10 mouse cellular contexts compared by ENCODE assay signal in genomic region chr12:111901105-111901875, GRCm38 (mm10). TPM values are rescaled to one million over a fixed set of nuclear protein-coding genes. Genes with fewer than 3 reads are reported as not detected.
DNase-seq lines count a peak whose midpoint lies in the region; ATAC-seq and TF ChIP-seq lines count a peak whose summit lies in the region.
"Had no signal": no experiment of that assay in that cellular context is flagged by ENCODE, and none has a peak within 500 bp of the region (broad histone marks: within the 10 kb centered on the region; RNA-seq: fewer than 3 reads in every experiment).

No protein-coding gene starts in this region.

- no peak for TF ChIP-seq EP300 in heart, postnatal 0 days (IDR thresholded peaks at IDR 0.05; ENCODE audit: low read depth)

- H3K9me3 ChIP-seq in heart, postnatal 0 days (replicated peaks; ENCODE audit: control insufficient read depth, low read length) = no peaks in the 10 kb centered on the region
- H3K9me3 ChIP-seq in midbrain, embryonic 16.5 days (replicated peaks; ENCODE audit: control insufficient read depth, low read length, poor library complexity, severe bottlenecking) = no peaks in the 10 kb centered on the region
- no peaks in the 10 kb centered on the region for H3K9me3 ChIP-seq in midbrain, embryonic 15.5 days
- H3K9me3 ChIP-seq: midbrain, embryonic 12.5 days had no signal

- no peak overlapping the region for H3K4me2 ChIP-seq in heart, postnatal 0 days (ENCODE audit: low read depth, low read length)
- H3K4me2 ChIP-seq in midbrain, embryonic 16.5 days (ENCODE audit: low read length) = no peak overlapping the region
- H3K4me2 ChIP-seq in midbrain, embryonic 15.5 days = no peak overlapping the region
- H3K4me2 ChIP-seq: midbrain, embryonic 12.5 days had no signal

- H3K4me3 ChIP-seq in heart, postnatal 0 days (ENCODE audit: low read depth, low read length) = no peak overlapping the region
- H3K4me3 ChIP-seq in midbrain, embryonic 16.5 days (ENCODE audit: low read depth, low read length) = no peak overlapping the region
- H3K4me3 ChIP-seq in midbrain, embryonic 15.5 days = no peak overlapping the region
- H3K4me3 ChIP-seq: midbrain, embryonic 12.5 days had no signal

- 45% methylated on average over 12 of the region's 12 CpGs for WGBS in heart, postnatal 0 days
- WGBS in midbrain, embryonic 16.5 days = 49% methylated on average over 12 of the region's 12 CpGs
- WGBS in midbrain, embryonic 15.5 days = 54% methylated on average over 12 of the region's 12 CpGs

- H3K9ac ChIP-seq in heart, postnatal 0 days (replicated peaks; ENCODE audit: low read depth, low read length) = 0 out of 2 replicates have a peak overlapping the region, but pooled peaks have one; percentile 29
- H3K9ac ChIP-seq in midbrain, embryonic 16.5 days (ENCODE audit: low read depth, low read length) = no peak overlapping the region
- no peak overlapping the region for H3K9ac ChIP-seq in midbrain, embryonic 15.5 days
- H3K9ac ChIP-seq: midbrain, embryonic 12.5 days had no signal

- peaks cover 35% of the 10 kb centered on the region for H3K4me1 ChIP-seq in heart, postnatal 0 days (ENCODE audit: control insufficient read depth, insufficient read depth)
- peaks cover 12% of the 10 kb centered on the region for H3K4me1 ChIP-seq in midbrain, embryonic 16.5 days (ENCODE audit: control insufficient read depth, insufficient read depth, low read length)
- H3K4me1 ChIP-seq in midbrain, embryonic 15.5 days = peaks cover 13% of the 10 kb centered on the region
- H3K4me1 ChIP-seq: midbrain, embryonic 12.5 days had no signal

- no peaks in the 10 kb centered on the region for H3K27me3 ChIP-seq in heart, postnatal 0 days (ENCODE audit: control insufficient read depth, insufficient read depth, low read length)
- no peaks in the 10 kb centered on the region for H3K27me3 ChIP-seq in midbrain, embryonic 16.5 days (ENCODE audit: control insufficient read depth, insufficient read depth, low read depth, low read length)
- H3K27me3 ChIP-seq in midbrain, embryonic 15.5 days (replicated peaks) = no peaks in the 10 kb centered on the region

- H3K36me3 ChIP-seq in heart, postnatal 0 days (replicated peaks; ENCODE audit: control insufficient read depth, insufficient read depth, low read length) = no peaks in the 10 kb centered on the region
- no peaks in the 10 kb centered on the region for H3K36me3 ChIP-seq in midbrain, embryonic 16.5 days (ENCODE audit: control insufficient read depth, insufficient read depth, low read length)
- no peaks in the 10 kb centered on the region for H3K36me3 ChIP-seq in midbrain, embryonic 15.5 days (replicated peaks)
- H3K36me3 ChIP-seq: midbrain, embryonic 12.5 days had no signal

- no peak for DNase-seq in heart, postnatal 0 days (ENCODE audit: low spot score)
- no peak for DNase-seq in heart, postnatal 10 days
- no peak for DNase-seq in kidney, adult 11 months
- DNase-seq: embryo, embryonic 11 days had no signal

- no peak for TF ChIP-seq CTCF in heart, postnatal 0 days (IDR thresholded peaks at IDR 0.05; ENCODE audit: low read depth)

- intact Hi-C loops in heart, postnatal 10 days (cut with DNase I) = no loop called here

- ATAC-seq in heart, postnatal 0 days (ENCODE audit: insufficient read depth, low read depth) = no peak
- no peak for ATAC-seq in midbrain, embryonic 16.5 days
- ATAC-seq in midbrain, embryonic 15.5 days (replicated peaks) = no peak
- peak; percentile 45 for ATAC-seq in common myeloid progenitor, adult 5-6 weeks (replicated peaks; ENCODE audit: low read depth, poor library complexity, severe bottlenecking)
- ATAC-seq in neutrophil, adult 5-6 weeks (ENCODE audit: extremely low read depth, insufficient number of reproducible peaks, low FRiP score, poor library complexity, severe bottlenecking) = peak; percentile 24
- no peak for ATAC-seq in cerebellum, adult (ENCODE audit: insufficient number of reproducible peaks, low FRiP score, low TSS enrichment)

- H3K27ac ChIP-seq in heart, postnatal 0 days (ENCODE audit: low read depth) = peak overlapping the region; percentile 56
- 0 out of 2 replicates have a peak overlapping the region, but pooled peaks have one; percentile 22 for H3K27ac ChIP-seq in midbrain, embryonic 16.5 days (ENCODE audit: low read length)
- H3K27ac ChIP-seq in midbrain, embryonic 15.5 days = no peak overlapping the region
- H3K27ac ChIP-seq: midbrain, embryonic 12.5 days had no signal

RNA-seq across cellular contexts. Expression of gene Ppp1r13b, which starts 6.6 kb away (rescaled TPM):
- total RNA-seq in heart, postnatal 0 days (2014; rRNA removed; ENCODE audit: low replicate concordance) = 18.2 TPM in 2 replicates
- polyA plus RNA-seq in heart, postnatal 0 days (2015; fragmentation: Nextera tagmentation; extraction: Ambion mirVana) = 9.9 and 11.2 TPM in 2 replicates
- 10 to 100 TPM; 23.4 to 26.8 TPM for total RNA-seq in heart, postnatal 10 days (2021)
- 37.9 and 42.9 TPM in 2 replicates for polyA plus RNA-seq in midbrain, embryonic 16.5 days (2015; fragmentation: Nextera tagmentation; extraction: Ambion mirVana)
- polyA plus RNA-seq in midbrain, embryonic 15.5 days (2015; fragmentation: Nextera tagmentation; extraction: Ambion mirVana) = 40.4 and 41.8 TPM in 2 replicates
- 12.7 and 18.3 TPM in 2 replicates for total RNA-seq in common myeloid progenitor, adult 5-6 weeks (2017)
- total RNA-seq in neutrophil, adult 5-6 weeks (2017) = 26.1 and 28.2 TPM in 2 replicates

Comparison
In these comparisons a context has a peak if more than half of its experiments do, and no peak if none do; other contexts are left out.
1. ATAC-seq: peak in common myeloid progenitor, adult 5-6 weeks (single experiment) and neutrophil, adult 5-6 weeks (single experiment); none in heart, postnatal 0 days (single experiment), midbrain, embryonic 16.5 days (single experiment), midbrain, embryonic 15.5 days (single experiment) and cerebellum, adult (single experiment).